Mouse (Mus musculus) C2C12 (cell line): Measurements from ENCODE around the gene Gtf2i. TPM values are rescaled to one million over a fixed set of nuclear protein-coding genes. Genes with fewer than 3 reads are reported as not detected.
A peak's percentile ranks its signal among the peaks of the same experiment; 100 is the strongest.

Experiments used
- H3K27me3 ChIP-seq: one replicate; pipeline ENCODE4 v1.6.1; 2011; ENCODE audit not compliant: control insufficient read depth, insufficient read depth, insufficient read length
- H3K36me3 ChIP-seq: one replicate; pipeline ENCODE4 v1.6.1; 2011; ENCODE audit not compliant: control insufficient read depth, insufficient read depth
- H3K4me3 ChIP-seq: one replicate; pipeline ENCODE4 v1.5.1; 2011; ENCODE audit warnings: mild to moderate bottlenecking, control low read depth; ENCODE audit not compliant: poor library complexity, insufficient read depth, severe bottlenecking
- H3K79me2 ChIP-seq: one replicate; pipeline ENCODE4 v1.6.1; 2011; ENCODE audit not compliant: control insufficient read depth, insufficient read depth
- H3K79me3 ChIP-seq: one replicate; pipeline ENCODE4 v1.6.1; 2011; ENCODE audit warnings: low read depth, control low read depth
- H3ac ChIP-seq: one replicate; pipeline ENCODE3; 2011; ENCODE audit warnings: low read depth; ENCODE audit not compliant: control insufficient read depth, insufficient read length
- CEBPB ChIP-seq: IDR thresholded peaks from one replicate; pipeline ENCODE4 v1.6.1; 2011; ENCODE audit warnings: low read depth, mild to moderate bottlenecking, control low read depth, moderate library complexity
- CTCF ChIP-seq: IDR thresholded peaks from one replicate; pipeline ENCODE4 v1.5.1; 2011; ENCODE audit not compliant: control insufficient read depth, insufficient read depth, insufficient read length
- FOSL1 ChIP-seq: IDR thresholded peaks from one replicate; pipeline ENCODE4 v1.8.0; 2011; ENCODE audit warnings: mild to moderate bottlenecking, low read length; ENCODE audit not compliant: poor library complexity, insufficient read depth, severe bottlenecking
- MAX ChIP-seq: IDR thresholded peaks from one replicate; pipeline ENCODE4 v1.6.1; 2011; ENCODE audit warnings: mild to moderate bottlenecking, control low read depth
- MYOD1 ChIP-seq: IDR thresholded peaks from one replicate; pipeline ENCODE4 v1.6.1; 2011; ENCODE audit warnings: low read depth; ENCODE audit not compliant: control insufficient read depth, insufficient read length
- MYOG ChIP-seq: IDR thresholded peaks from one replicate; pipeline ENCODE4 v1.6.1; 2011; ENCODE audit not compliant: control insufficient read depth, insufficient read length; ENCODE audit errors: extremely low read depth
- USF1 ChIP-seq: IDR thresholded peaks from one replicate; pipeline ENCODE4 v1.6.1; 2011; ENCODE audit warnings: low read depth, mild to moderate bottlenecking, control low read depth, moderate library complexity
- polyA plus RNA-seq: library from polyadenylated mRNA; unstranded; fragments of >200 nt; fragmentation: generic; extraction: Trizol; gene quantifications from one replicate; pipeline ENCODE4 v1.2.1, GENCODE M21; 2012; ENCODE audit warnings: missing spikeins

Gene Gtf2i
- polyA plus RNA-seq, 1 experiment = 75.9 TPM

- H3K79me2 ChIP-seq = peaks cover 27% of the 10 kb centered on the region
- no peak overlapping the region for H3ac ChIP-seq
- no peak overlapping the region for H3K4me3 ChIP-seq
- peaks cover 16% of the 10 kb centered on the region for H3K79me3 ChIP-seq
- no peaks in the 10 kb centered on the region for H3K36me3 ChIP-seq
- H3K27me3 ChIP-seq = no peaks in the 10 kb centered on the region
- TF ChIP-seq USF1 (no peak), MAX (no peak), FOSL1 (no peak), CEBPB (no peak), MYOD1 (no peak), MYOG (no peak), CTCF (no peak)
Observed at GRCm38 (mm10) chr5:134316721-134317120, 2.2 kb upstream of the Gtf2i start.

DNA sequence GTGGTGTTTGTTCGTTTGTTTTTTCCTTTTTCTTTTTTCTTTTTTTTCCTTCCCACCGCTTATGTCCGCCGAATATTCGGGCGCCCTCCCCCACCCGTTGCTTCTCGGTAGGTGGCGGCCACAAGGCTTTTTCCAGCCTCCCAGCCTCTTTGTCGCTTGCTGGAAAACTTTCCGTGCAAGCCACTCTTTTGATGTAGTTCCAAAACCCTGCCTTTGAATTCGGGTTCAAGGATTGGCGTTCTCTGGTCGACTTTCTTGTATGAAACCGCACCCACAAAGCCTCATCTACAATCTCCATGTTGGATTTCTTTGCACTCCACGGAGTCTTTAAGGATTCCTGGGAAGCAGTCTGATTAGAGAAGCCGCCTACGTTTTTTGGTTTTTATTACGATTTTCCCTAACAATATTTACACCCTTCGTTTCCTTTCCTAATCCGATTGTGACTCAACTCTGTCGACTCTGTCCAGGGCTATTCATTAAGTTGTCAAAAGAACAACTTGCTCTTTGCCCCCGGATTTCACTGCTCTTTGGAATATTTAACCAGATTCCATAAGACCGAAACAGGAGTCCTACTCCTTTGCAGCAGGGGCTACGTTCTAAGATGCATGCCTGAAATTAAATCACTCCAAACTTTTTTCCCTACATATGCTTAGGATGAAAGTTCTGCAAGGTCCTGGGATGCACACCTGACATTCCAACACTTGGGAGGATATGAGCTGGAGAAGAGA lies 1.2 kb upstream of the Gtf2i start:
- peak overlapping the region; percentile 39 for H3K4me3 ChIP-seq
- peak overlapping the region; percentile 52 for H3ac ChIP-seq
- peaks cover 25% of the 10 kb centered on the region for H3K79me3 ChIP-seq
- H3K79me2 ChIP-seq = peaks cover 36% of the 10 kb centered on the region
- peaks cover 8% of the 10 kb centered on the region for H3K36me3 ChIP-seq
- TF ChIP-seq MAX = no peak
- no peaks in the 10 kb centered on the region for H3K27me3 ChIP-seq

DNA sequence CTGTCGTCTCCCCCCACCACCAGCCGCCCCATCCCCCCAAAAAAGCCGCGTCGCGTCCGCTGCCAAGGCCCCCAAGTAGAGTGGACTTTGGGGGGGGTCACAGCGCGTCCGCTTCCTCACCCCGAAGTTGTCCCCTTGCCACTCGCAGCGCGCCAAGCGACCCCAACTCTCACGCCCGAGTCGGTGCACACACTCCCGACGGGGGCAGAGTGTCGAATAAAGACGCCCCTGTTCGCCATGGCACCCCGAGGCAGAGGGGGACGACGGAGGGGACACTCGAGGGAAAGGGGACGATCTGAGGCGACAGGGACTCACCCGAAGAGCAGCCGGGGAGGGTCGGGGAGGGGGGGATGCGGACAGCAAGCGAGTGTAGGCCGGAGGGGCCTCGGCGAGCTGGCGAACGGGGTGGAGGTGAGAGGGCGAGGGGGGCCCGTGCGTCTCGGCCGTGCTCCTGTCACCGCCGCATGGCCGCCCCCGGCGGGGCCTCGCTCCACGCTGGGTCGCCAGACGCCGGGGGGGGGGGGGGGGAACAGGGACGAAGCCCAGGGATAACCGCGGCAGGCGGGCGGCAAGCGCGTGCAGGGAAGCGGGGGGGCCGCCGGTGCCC lies 389 bp downstream of the Gtf2i start:
- no peak for TF ChIP-seq MYOG
- no peak for TF ChIP-seq CEBPB
- no peak for TF ChIP-seq MYOD1
- TF ChIP-seq MAX = no peak
- no peak for TF ChIP-seq FOSL1
- TF ChIP-seq USF1 = no peak
- TF ChIP-seq CTCF = no peak
- Histone ChIP-seq H3K4me3 (peak overlapping the region; percentile 82), H3K27me3 (no peaks in the 10 kb centered on the region), H3ac (peak overlapping the region; percentile 69), H3K79me2 (peaks cover 52% of the 10 kb centered on the region), H3K36me3 (peaks cover 22% of the 10 kb centered on the region), H3K79me3 (peaks cover 42% of the 10 kb centered on the region)

DNA sequence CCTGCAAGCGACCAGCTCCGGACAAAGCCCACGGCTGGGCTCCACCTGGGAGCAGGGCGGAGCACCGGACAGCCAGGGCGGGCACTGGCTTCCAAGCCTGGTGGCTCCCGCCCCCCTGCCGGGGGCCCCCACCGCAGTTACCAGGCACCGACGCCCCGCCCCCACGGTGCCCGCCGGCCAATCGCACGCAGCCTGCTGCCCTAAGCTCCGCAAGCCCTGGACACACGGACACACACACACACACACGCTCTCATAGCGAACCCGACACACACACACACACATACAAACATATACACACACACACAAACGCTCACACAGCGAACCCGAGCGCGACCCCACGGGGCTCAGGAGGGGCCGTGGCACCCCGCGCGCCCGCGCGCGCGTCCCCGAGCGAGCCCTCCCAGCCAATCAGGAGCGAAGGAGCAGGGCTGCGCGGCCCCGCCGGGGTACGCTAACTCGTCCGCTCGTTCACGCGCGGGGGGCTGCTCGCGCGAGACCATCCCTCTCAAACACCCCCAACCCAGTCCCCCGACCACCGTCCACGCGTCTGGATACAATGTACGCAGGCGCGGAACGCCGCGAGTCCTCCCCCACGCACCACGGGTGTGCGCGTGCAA lies 1.0 kb downstream of the Gtf2i start:
- H3K79me2 ChIP-seq = peaks cover 58% of the 10 kb centered on the region
- peak overlapping the region; percentile 82 for H3K4me3 ChIP-seq
- H3ac ChIP-seq = peak overlapping the region; percentile 69
- no peak for TF ChIP-seq CEBPB
- TF ChIP-seq FOSL1 = no peak
- TF ChIP-seq MAX = peak; percentile 48
- no peak for TF ChIP-seq USF1
- H3K27me3 ChIP-seq = no peaks in the 10 kb centered on the region
- peaks cover 46% of the 10 kb centered on the region for H3K79me3 ChIP-seq
- H3K36me3 ChIP-seq = peaks cover 22% of the 10 kb centered on the region

- Histone ChIP-seq H3K36me3 (peaks cover 22% of the 10 kb centered on the region), H3K4me3 (peak overlapping the region; percentile 82), H3ac (peak overlapping the region; percentile 54), H3K79me2 (peaks cover 65% of the 10 kb centered on the region), H3K79me3 (peaks cover 53% of the 10 kb centered on the region), H3K27me3 (no peaks in the 10 kb centered on the region)
- TF ChIP-seq MYOG (no peak), USF1 (no peak), MYOD1 (no peak), CTCF (no peak), CEBPB (no peak), FOSL1 (no peak), MAX (no peak)
Observed at GRCm38 (mm10) chr5:134312691-134313450, 1.7 kb downstream of the Gtf2i start.
